Mouse (Mus musculus) neural tube, embryonic 13.5 days (tissue): ENCODE data around the gene Ckb. TPM values are rescaled to one million over a fixed set of nuclear protein-coding genes. Genes with fewer than 3 reads are reported as not detected.

Source experiments
- ATAC-seq: fragments of 200-750 bp; cut with Nextera tagmentation; 2 replicates; pipeline ENCODE4 v1.8.0; 2017; ENCODE audit warnings: low read depth, mild to moderate bottlenecking, moderate TSS enrichment, moderate library complexity
- H3K27ac ChIP-seq: fragments of 300-500 bp; sonication (generic); replicated peaks from 2 replicates; pipeline ENCODE4 v1.5.1; 2015; ENCODE audit warnings: moderate library complexity, mild to moderate bottlenecking, inconsistent platforms
- H3K27me3 ChIP-seq: fragments of 300-500 bp; sonication (generic); 2 replicates; pipeline ENCODE4 v1.6.1; 2015; ENCODE audit warnings: mild to moderate bottlenecking, inconsistent platforms
- H3K36me3 ChIP-seq: fragments of 300-500 bp; sonication (generic); 2 replicates; pipeline ENCODE4 v1.6.1; 2015; ENCODE audit warnings: mild to moderate bottlenecking, inconsistent platforms
- H3K4me1 ChIP-seq: fragments of 300-500 bp; sonication (generic); replicated peaks from 2 replicates; pipeline ENCODE4 v1.6.1; 2015; ENCODE audit warnings: inconsistent platforms
- H3K4me2 ChIP-seq: fragments of 300-500 bp; sonication (generic); 2 replicates; pipeline ENCODE4 v1.6.1; 2015; ENCODE audit warnings: inconsistent platforms, mild to moderate bottlenecking, moderate library complexity
- H3K4me3 ChIP-seq: fragments of 300-500 bp; sonication (generic); 2 replicates; pipeline ENCODE4 v1.5.1; 2015; ENCODE audit warnings: mild to moderate bottlenecking, inconsistent platforms
- H3K9ac ChIP-seq: fragments of 300-500 bp; sonication (generic); 2 replicates; pipeline ENCODE4 v1.6.1; 2015; ENCODE audit warnings: moderate library complexity, mild to moderate bottlenecking, inconsistent platforms
- H3K9me3 ChIP-seq: fragments of 300-500 bp; sonication (generic); 2 replicates; pipeline ENCODE4 v1.6.1; 2016; ENCODE audit warnings: inconsistent platforms
- WGBS: fragments of 180-500 bp; shearing (Covaris S2); methylation state at CpG from one replicate; pipeline ENCODE4 v1.1.7; 2015; 5-methylcytosine and 5-hydroxymethylcytosine counted together
- polyA plus RNA-seq: library from polyadenylated mRNA; unstranded; fragments of >200 nt; fragmentation: Nextera tagmentation; extraction: Ambion mirVana; gene quantifications from 2 replicates; pipeline ENCODE4 v1.2.1, GENCODE M21; 2015

Gene Ckb
- polyA plus RNA-seq, 1 experiment from 2014 or later, result 1,774 TPM

GRCm38 (mm10) chr12:111700920-111701458 lies 28.9 kb upstream of the Ckb start:
- Histone ChIP-seq H3K9me3 (no peaks in the 10 kb centered on the region), H3K4me3 (no peak overlapping the region), H3K36me3 (no peaks in the 10 kb centered on the region), H3K4me1 (peaks cover 18% of the 10 kb centered on the region), H3K4me2 (no peak overlapping the region), H3K27me3 (no peaks in the 10 kb centered on the region), H3K27ac (no peak overlapping the region), H3K9ac (no peak overlapping the region)
- 74% methylated on average over 9 of the region's 9 CpGs for WGBS
- ATAC-seq, result no peak

- 90% methylated on average over 4 of the region's 4 CpGs for WGBS
- H3K4me2 ChIP-seq, result no peak overlapping the region
Observed at GRCm38 (mm10) chr12:111699542-111699941, 27.4 kb upstream of the Ckb start.

DNA sequence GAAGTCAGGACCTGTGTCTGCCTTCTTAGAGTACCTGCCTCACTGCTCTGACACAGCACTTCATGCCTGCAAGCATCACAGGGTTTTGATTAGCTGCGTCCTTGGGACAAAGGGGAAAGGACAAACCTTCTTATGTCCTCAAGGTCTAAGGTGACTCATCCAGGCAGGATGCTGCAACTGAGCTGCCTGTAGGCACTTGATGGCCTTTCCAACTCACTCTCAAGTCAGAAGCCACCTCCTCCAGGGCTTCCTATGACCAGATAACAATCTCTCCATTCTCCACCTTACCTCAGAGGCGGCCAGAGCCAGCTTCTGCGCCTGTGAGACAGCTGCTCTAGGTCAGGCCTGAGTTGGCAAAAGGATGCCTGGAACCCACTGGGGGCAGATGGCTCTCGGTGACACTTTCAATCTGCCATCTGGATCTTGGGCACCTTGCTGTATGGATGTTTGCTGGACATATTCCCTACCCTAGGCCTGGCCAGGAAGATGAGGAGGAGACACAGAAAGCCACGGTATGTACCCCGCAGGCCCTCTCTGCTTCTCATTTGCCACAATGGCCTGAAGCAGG lies 26.3 kb upstream of the Ckb start:
- H3K27ac ChIP-seq, result no peak overlapping the region
- peaks cover 32% of the 10 kb centered on the region for H3K4me1 ChIP-seq
- no peak overlapping the region for H3K4me2 ChIP-seq
- H3K9ac ChIP-seq, result peak overlapping the region; percentile 47
- WGBS, result 66% methylated on average over 6 of the region's 6 CpGs
- no peak for ATAC-seq
- no peaks in the 10 kb centered on the region for H3K9me3 ChIP-seq
- no peaks in the 10 kb centered on the region for H3K27me3 ChIP-seq
- no peak overlapping the region for H3K4me3 ChIP-seq
- no peaks in the 10 kb centered on the region for H3K36me3 ChIP-seq

More at GRCm38 (mm10) chr12:111699542-111699941, 27.4 kb upstream of the Ckb start:
- Histone ChIP-seq H3K4me1 (peaks cover 25% of the 10 kb centered on the region), H3K27me3 (no peaks in the 10 kb centered on the region), H3K9me3 (no peaks in the 10 kb centered on the region), H3K4me3 (no peak overlapping the region), H3K9ac (no peak overlapping the region), H3K36me3 (no peaks in the 10 kb centered on the region), H3K27ac (no peak overlapping the region)
- ATAC-seq, result no peak

- 78% methylated on average over 4 of the region's 4 CpGs for WGBS
- Histone ChIP-seq H3K9ac (no peak overlapping the region), H3K4me1 (peaks cover 40% of the 10 kb centered on the region), H3K27me3 (no peaks in the 10 kb centered on the region), H3K36me3 (no peaks in the 10 kb centered on the region), H3K4me3 (no peak overlapping the region), H3K9me3 (no peaks in the 10 kb centered on the region), H3K27ac (no peak overlapping the region), H3K4me2 (no peak overlapping the region)
- ATAC-seq, result no peak
Observed at GRCm38 (mm10) chr12:111697708-111698107, 25.6 kb upstream of the Ckb start.

DNA sequence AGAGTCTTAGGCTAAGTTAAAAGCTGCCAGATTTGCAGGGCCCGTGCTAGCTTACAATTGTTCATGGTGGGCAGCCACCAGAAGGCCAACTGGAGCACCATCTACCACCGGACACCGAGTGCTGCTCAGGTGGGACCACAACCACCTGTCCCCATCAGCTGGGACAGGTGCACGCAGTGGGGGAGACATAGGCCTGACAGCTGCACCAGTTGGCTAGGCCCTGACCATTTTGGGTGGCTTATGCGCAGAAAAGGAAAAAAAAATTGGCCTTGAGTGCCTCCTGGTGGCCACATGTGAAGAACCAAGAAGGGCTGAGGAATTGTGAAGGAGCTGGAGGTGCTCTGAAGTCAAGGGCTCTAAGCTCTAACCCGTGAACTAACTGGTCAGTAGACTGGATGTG lies 24.1 kb upstream of the Ckb start:
- peak overlapping the region; percentile 14; the same call in 1 of the 2 replicates for H3K9ac ChIP-seq
- ATAC-seq, result no peak
- no peaks in the 10 kb centered on the region for H3K9me3 ChIP-seq
- H3K4me3 ChIP-seq, result no peak overlapping the region
- no peak overlapping the region for H3K4me2 ChIP-seq
- H3K36me3 ChIP-seq, result no peaks in the 10 kb centered on the region
- H3K27me3 ChIP-seq, result no peaks in the 10 kb centered on the region
- 15% methylated on average over 6 of the region's 6 CpGs for WGBS
- H3K27ac ChIP-seq, result peak overlapping the region; percentile 94
- H3K4me1 ChIP-seq, result peaks cover 54% of the 10 kb centered on the region

GRCm38 (mm10) chr12:111694880-111695804 lies 23.0 kb upstream of the Ckb start:
- Histone ChIP-seq H3K9me3 (no peaks in the 10 kb centered on the region), H3K4me2 (peak overlapping the region; percentile 38), H3K27ac (peak overlapping the region; percentile 94), H3K4me1 (peaks cover 65% of the 10 kb centered on the region), H3K4me3 (no peak overlapping the region), H3K36me3 (no peaks in the 10 kb centered on the region), H3K9ac (peak overlapping the region; percentile 59), H3K27me3 (no peaks in the 10 kb centered on the region)
- WGBS, result 27% methylated on average over 13 of the region's 13 CpGs
- peak; percentile 68 for ATAC-seq

DNA sequence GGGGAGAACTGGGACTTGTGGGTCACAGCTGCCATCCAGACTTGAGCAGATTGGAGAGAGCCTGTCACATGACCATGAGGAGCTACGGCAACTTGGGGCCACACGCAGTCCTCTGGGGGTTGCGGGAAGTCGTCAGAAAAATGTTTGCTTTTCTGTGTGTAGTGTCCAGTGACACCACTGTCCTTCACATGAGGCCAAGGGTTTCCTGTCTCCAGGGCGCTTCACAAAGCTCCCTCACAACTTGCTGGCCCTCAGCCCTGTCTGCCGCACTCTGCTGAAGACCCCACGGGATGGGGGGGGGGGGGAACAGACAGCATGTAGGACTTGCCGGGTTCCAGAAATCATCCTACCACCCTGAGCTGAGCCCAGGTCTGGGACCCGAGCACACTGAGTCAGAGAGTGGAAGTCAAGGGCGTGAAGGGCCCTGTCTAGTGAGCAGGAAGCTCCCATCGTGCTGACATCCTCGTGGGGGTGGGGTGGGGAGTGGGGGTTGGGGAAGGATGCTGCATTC lies 22.2 kb upstream of the Ckb start:
- H3K36me3 ChIP-seq, result no peaks in the 10 kb centered on the region
- WGBS, result 2% methylated on average over 12 of the region's 12 CpGs

DNA sequence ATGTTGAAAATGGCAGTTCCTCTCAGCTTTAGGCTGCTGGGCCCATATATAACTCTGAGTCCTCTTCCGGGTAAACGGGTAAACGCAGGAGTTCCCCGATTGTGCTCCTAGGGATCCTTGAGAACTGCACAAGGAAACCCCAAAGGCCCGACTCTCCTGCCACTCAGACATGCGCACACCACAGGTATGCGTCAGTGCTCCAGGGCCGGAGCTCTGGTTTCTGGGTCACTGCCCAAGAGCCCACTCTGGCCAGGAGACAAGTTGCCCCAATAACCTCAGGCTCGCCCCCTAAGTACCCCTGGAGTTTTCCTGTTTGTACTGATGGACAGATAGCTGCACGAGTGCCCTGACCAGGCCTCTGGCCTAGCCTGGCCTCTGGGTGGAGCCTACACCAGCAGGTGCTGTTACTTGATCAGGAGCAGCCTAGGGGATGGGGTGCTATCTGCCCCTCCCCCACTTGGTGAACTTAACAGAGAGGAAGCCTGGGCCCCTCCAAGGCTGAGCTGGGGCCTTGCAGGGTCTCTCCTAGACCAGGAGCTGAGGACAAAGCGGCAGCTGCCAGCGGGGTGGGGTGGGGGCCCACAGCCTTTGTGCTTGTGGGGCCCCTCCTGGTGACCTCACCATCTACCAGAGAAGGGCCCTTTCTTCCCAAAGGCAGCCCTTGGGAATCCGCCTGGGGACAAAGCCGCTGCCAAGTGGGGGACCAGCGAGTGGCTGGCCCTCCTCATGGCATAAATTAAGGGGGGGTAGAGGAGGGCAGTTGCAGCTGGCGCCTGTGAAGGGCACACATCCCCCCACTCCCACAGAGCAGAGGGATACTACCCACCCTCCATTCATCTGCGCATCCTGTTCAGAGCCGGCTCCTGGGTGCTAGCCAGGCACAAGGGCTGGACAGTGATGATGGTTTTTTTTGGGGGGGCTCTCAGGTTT lies 21.5 kb upstream of the Ckb start:
- Histone ChIP-seq H3K27me3 (no peaks in the 10 kb centered on the region), H3K4me1 (peaks cover 66% of the 10 kb centered on the region), H3K4me2 (peak overlapping the region; percentile 38), H3K9me3 (no peaks in the 10 kb centered on the region), H3K9ac (peak overlapping the region; percentile 59), H3K4me3 (no peak overlapping the region), H3K27ac (peak overlapping the region; percentile 94), H3K36me3 (no peaks in the 10 kb centered on the region)
- WGBS, result 11% methylated on average over 18 of the region's 18 CpGs
- peak; percentile 81 for ATAC-seq

More for the DNA sequence above, 22.2 kb upstream of the Ckb start:
- H3K4me3 ChIP-seq, result no peak overlapping the region
- peak overlapping the region; percentile 38 for H3K4me2 ChIP-seq
- ATAC-seq, result peak; percentile 29
- H3K9me3 ChIP-seq, result no peaks in the 10 kb centered on the region
- peak overlapping the region; percentile 94 for H3K27ac ChIP-seq
- H3K9ac ChIP-seq, result peak overlapping the region; percentile 59
- H3K27me3 ChIP-seq, result no peaks in the 10 kb centered on the region
- H3K4me1 ChIP-seq, result peaks cover 67% of the 10 kb centered on the region

DNA sequence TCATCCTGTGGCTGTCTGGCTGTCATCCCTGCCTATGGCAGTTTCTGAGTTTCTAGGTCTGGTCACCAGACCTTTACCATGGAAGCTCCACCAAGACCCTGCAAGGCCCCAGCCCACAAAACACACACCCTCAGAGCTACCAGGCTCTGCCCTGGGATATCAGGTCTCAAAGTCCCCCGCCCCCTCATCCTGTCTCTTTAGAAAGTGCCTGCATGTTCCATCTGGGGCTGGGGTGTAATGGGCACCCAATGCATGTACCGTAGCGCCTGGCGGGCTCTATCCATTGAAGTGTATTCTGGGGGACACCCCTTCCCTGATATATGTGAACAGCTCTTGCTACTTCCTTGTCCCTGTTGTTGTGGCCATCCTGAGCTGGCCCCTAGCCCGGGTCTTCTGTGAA lies 20.8 kb upstream of the Ckb start:
- Histone ChIP-seq H3K9ac (peak overlapping the region; percentile 59; the same call in 1 of the 2 replicates), H3K4me1 (peaks cover 70% of the 10 kb centered on the region), H3K36me3 (no peaks in the 10 kb centered on the region), H3K4me3 (no peak overlapping the region), H3K9me3 (no peaks in the 10 kb centered on the region), H3K27ac (peak overlapping the region; percentile 94), H3K27me3 (no peaks in the 10 kb centered on the region), H3K4me2 (0 out of 2 replicates have a peak overlapping the region, but pooled peaks have one; percentile 38)
- ATAC-seq, result no peak
- 59% methylated on average over 5 of the region's 5 CpGs for WGBS

GRCm38 (mm10) chr12:111691346-111691872 lies 19.3 kb upstream of the Ckb start:
- 5% methylated on average over 5 of the region's 5 CpGs for WGBS
- Histone ChIP-seq H3K4me1 (peaks cover 85% of the 10 kb centered on the region), H3K4me3 (no peak overlapping the region), H3K4me2 (no peak overlapping the region), H3K9ac (peak overlapping the region; percentile 38; the same call in 1 of the 2 replicates), H3K27me3 (no peaks in the 10 kb centered on the region), H3K27ac (peak overlapping the region; percentile 94), H3K9me3 (no peaks in the 10 kb centered on the region), H3K36me3 (no peaks in the 10 kb centered on the region)
- ATAC-seq, result no peak

DNA sequence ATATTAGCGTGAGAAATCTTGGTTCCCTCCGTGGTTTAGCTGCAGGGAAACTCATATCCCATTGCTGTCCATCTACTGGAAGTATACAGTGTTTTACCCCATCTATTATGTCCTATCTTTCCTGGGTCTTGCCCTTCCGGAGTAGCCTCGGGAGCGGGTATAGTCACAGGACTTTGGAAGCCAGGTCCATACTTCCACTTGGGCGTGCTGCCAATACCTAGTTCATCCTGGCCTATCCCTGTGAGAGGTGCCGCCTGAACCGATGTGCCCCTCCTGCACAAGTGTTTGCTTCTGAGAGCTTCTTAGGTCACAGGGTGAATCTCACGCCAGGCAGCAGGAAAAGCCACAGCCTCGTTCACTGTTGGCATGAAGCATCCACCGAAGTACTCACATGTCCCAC lies 17.3 kb upstream of the Ckb start:
- no peak overlapping the region for H3K27ac ChIP-seq
- no peak overlapping the region for H3K4me2 ChIP-seq
- peaks cover 68% of the 10 kb centered on the region for H3K4me1 ChIP-seq
- 85% methylated on average over 11 of the region's 11 CpGs for WGBS
- no peak overlapping the region for H3K9ac ChIP-seq
- H3K4me3 ChIP-seq, result no peak overlapping the region
- no peaks in the 10 kb centered on the region for H3K27me3 ChIP-seq
- ATAC-seq, result no peak
- no peaks in the 10 kb centered on the region for H3K9me3 ChIP-seq
- H3K36me3 ChIP-seq, result no peaks in the 10 kb centered on the region
